Mouse (Mus musculus): ENCODE data around the gene Ppp1r12c. TPM values are rescaled to one million over a fixed set of nuclear protein-coding genes. Genes with fewer than 3 reads are reported as not detected.

The Ppp1r12c gene
- polyA plus RNA-seq, 1 experiment from 2014 or later, result 72.0 TPM

- 2% methylated on average over 24 of the region's 24 CpGs for WGBS
- Histone ChIP-seq H3K27me3 (peaks cover 65% of the 10 kb centered on the region), H3K4me1 (peaks cover 8% of the 10 kb centered on the region; the same call in 1 of the 2 replicates), H3K36me3 (no peaks in the 10 kb centered on the region), H3K4me3 (peak overlapping the region; percentile 37), H3K4me2 (replicated peaks) (peak overlapping the region; percentile 69), H3K27ac (no peak overlapping the region), H3K9me3 (replicated peaks) (0 out of 2 replicates have a peak, but pooled peaks cover 3% of the 10 kb centered on the region), H3K9ac (peak overlapping the region; percentile 37)
- peak; percentile 82 for ATAC-seq (ENCODE audit: low FRiP score)
Measured at GRCm38 (mm10) chr7:4471179-4471555, 30.3 kb downstream of the Ppp1r12c start.

GRCm38 (mm10) chr7:4470275-4471178 lies 31.0 kb downstream of the Ppp1r12c start:
- 2% methylated on average over 35 of the region's 35 CpGs for WGBS
- no peak overlapping the region for H3K27ac ChIP-seq
- peak overlapping the region; percentile 37 for H3K4me3 ChIP-seq
- peak overlapping the region; percentile 69 for H3K4me2 ChIP-seq (replicated peaks)
- H3K4me1 ChIP-seq, result peaks cover 8% of the 10 kb centered on the region; the same call in 1 of the 2 replicates
- ATAC-seq (ENCODE audit: low FRiP score), result peak; percentile 44
- peaks cover 59% of the 10 kb centered on the region for H3K27me3 ChIP-seq
- H3K36me3 ChIP-seq, result no peaks in the 10 kb centered on the region
- H3K9ac ChIP-seq, result peak overlapping the region; percentile 37
- H3K9me3 ChIP-seq (replicated peaks), result 0 out of 2 replicates have a peak, but pooled peaks cover 3% of the 10 kb centered on the region

- Histone ChIP-seq H3K4me1 (peaks cover 8% of the 10 kb centered on the region; the same call in 1 of the 2 replicates), H3K27ac (no peak overlapping the region), H3K4me2 (replicated peaks) (no peak overlapping the region), H3K9ac (no peak overlapping the region), H3K9me3 (replicated peaks) (0 out of 2 replicates have a peak, but pooled peaks cover 3% of the 10 kb centered on the region), H3K4me3 (no peak overlapping the region), H3K36me3 (no peaks in the 10 kb centered on the region), H3K27me3 (peaks cover 32% of the 10 kb centered on the region)
- no peak for ATAC-seq (ENCODE audit: low FRiP score)
- WGBS, result 73% methylated on average over 3 of the region's 3 CpGs
Measured at GRCm38 (mm10) chr7:4467801-4468200, 33.7 kb downstream of the Ppp1r12c start.

- ATAC-seq (ENCODE audit: low FRiP score), result no peak
- Histone ChIP-seq H3K9me3 (replicated peaks) (0 out of 2 replicates have a peak, but pooled peaks cover 3% of the 10 kb centered on the region), H3K4me2 (replicated peaks) (no peak overlapping the region), H3K4me1 (no peaks in the 10 kb centered on the region), H3K9ac (peak overlapping the region; percentile 8; the same call in 1 of the 2 replicates), H3K27me3 (peaks cover 8% of the 10 kb centered on the region; the same call in 1 of the 2 replicates), H3K4me3 (no peak overlapping the region), H3K36me3 (no peaks in the 10 kb centered on the region), H3K27ac (no peak overlapping the region)
- WGBS, result 11% methylated on average over 12 of the region's 12 CpGs
Measured at GRCm38 (mm10) chr7:4464194-4464824, 37.2 kb downstream of the Ppp1r12c start.

- no peak within 1 kb of the TSS for H3K27ac ChIP-seq
- H3K36me3 ChIP-seq, result no peaks in the 10 kb centered on the region
- no peaks in the 10 kb centered on the region for H3K9me3 ChIP-seq (replicated peaks)
- H3K4me3 ChIP-seq, result peak within 1 kb of the TSS; percentile 15; the same call in 1 of the 2 replicates
- 76% methylated on average over 14 of the region's 16 CpGs for WGBS
- ATAC-seq (ENCODE audit: low FRiP score), result peak; percentile 50
- H3K4me1 ChIP-seq, result no peaks in the 10 kb centered on the region
- no peak within 1 kb of the TSS for H3K9ac ChIP-seq
- peak within 1 kb of the TSS; percentile 42 for H3K4me2 ChIP-seq (replicated peaks)
- no peaks in the 10 kb centered on the region for H3K27me3 ChIP-seq
Measured at GRCm38 (mm10) chr7:4460576-4461434, 40.7 kb downstream of the Ppp1r12c start, which contains the start of gene Eps8l1. Eps8l1 (plus strand) TSS chr7:4460674.

- no peaks in the 10 kb centered on the region for H3K36me3 ChIP-seq
- no peak overlapping the region for H3K27ac ChIP-seq
- ATAC-seq (ENCODE audit: low FRiP score), result no peak
- no peak overlapping the region for H3K9ac ChIP-seq
- H3K4me2 ChIP-seq (replicated peaks), result no peak overlapping the region
- 30% methylated on average over 4 of the region's 4 CpGs for WGBS
- H3K9me3 ChIP-seq (replicated peaks), result no peaks in the 10 kb centered on the region
- H3K4me3 ChIP-seq, result no peak overlapping the region
- H3K4me1 ChIP-seq, result no peaks in the 10 kb centered on the region
- no peaks in the 10 kb centered on the region; the same call in 1 of the 2 replicates for H3K27me3 ChIP-seq
Measured at GRCm38 (mm10) chr7:4452644-4453043, 48.8 kb downstream of the Ppp1r12c start.

- no peaks in the 10 kb centered on the region; the same call in 1 of the 2 replicates for H3K27me3 ChIP-seq
- peaks cover 7% of the 10 kb centered on the region for H3K4me1 ChIP-seq
- H3K36me3 ChIP-seq, result no peaks in the 10 kb centered on the region
- H3K27ac ChIP-seq, result no peak overlapping the region
- H3K4me2 ChIP-seq (replicated peaks), result no peak overlapping the region
- no peak overlapping the region for H3K9ac ChIP-seq
- no peaks in the 10 kb centered on the region for H3K9me3 ChIP-seq (replicated peaks)
- H3K4me3 ChIP-seq, result no peak overlapping the region
- WGBS, result 12% methylated on average over 2 of the region's 2 CpGs
- no peak for ATAC-seq (ENCODE audit: low FRiP score)
Measured at GRCm38 (mm10) chr7:4449211-4449610, 52.3 kb downstream of the Ppp1r12c start.

- Histone ChIP-seq H3K36me3 (peaks cover 2% of the 10 kb centered on the region), H3K4me2 (replicated peaks) (no peak overlapping the region)
- WGBS, result 90% methylated on average over 3 of the region's 3 CpGs
Measured at GRCm38 (mm10) chr7:4448439-4448838, 53.0 kb downstream of the Ppp1r12c start.

GRCm38 (mm10) chr7:4447138-4447537 lies 54.3 kb downstream of the Ppp1r12c start:
- Histone ChIP-seq H3K4me3 (no peak overlapping the region), H3K27ac (no peak overlapping the region), H3K27me3 (no peaks in the 10 kb centered on the region; the same call in 1 of the 2 replicates), H3K36me3 (peaks cover 15% of the 10 kb centered on the region), H3K4me2 (replicated peaks) (no peak overlapping the region), H3K9ac (no peak overlapping the region), H3K4me1 (peaks cover 7% of the 10 kb centered on the region), H3K9me3 (replicated peaks) (no peaks in the 10 kb centered on the region)
- WGBS, result 0% methylated on average over 1 of the region's 1 CpGs
- no peak for ATAC-seq (ENCODE audit: low FRiP score)

More at GRCm38 (mm10) chr7:4448439-4448838, 53.0 kb downstream of the Ppp1r12c start:
- H3K9ac ChIP-seq, result no peak overlapping the region
- H3K4me1 ChIP-seq, result peaks cover 7% of the 10 kb centered on the region
- H3K9me3 ChIP-seq (replicated peaks), result no peaks in the 10 kb centered on the region
- H3K27me3 ChIP-seq, result no peaks in the 10 kb centered on the region; the same call in 1 of the 2 replicates
- ATAC-seq (ENCODE audit: low FRiP score), result no peak
- no peak overlapping the region for H3K4me3 ChIP-seq
- H3K27ac ChIP-seq, result no peak overlapping the region

- peak within 1 kb of the TSS; percentile 75 for H3K4me3 ChIP-seq
- peak; percentile 92 for ATAC-seq (ENCODE audit: low FRiP score)
- H3K27ac ChIP-seq, result peak within 1 kb of the TSS; percentile 78
- H3K9me3 ChIP-seq (replicated peaks), result no peaks in the 10 kb centered on the region
- peaks cover 33% of the 10 kb centered on the region for H3K36me3 ChIP-seq
- under 1% methylated on average over 35 of the region's 35 CpGs for WGBS
- H3K4me2 ChIP-seq (replicated peaks), result peak within 1 kb of the TSS; percentile 75
- peak within 1 kb of the TSS; percentile 80 for H3K9ac ChIP-seq
- H3K4me1 ChIP-seq, result peaks cover 7% of the 10 kb centered on the region
- H3K27me3 ChIP-seq, result no peaks in the 10 kb centered on the region; the same call in 1 of the 2 replicates
Measured at GRCm38 (mm10) chr7:4445216-4445791, 56.2 kb downstream of the Ppp1r12c start, which contains the start of gene Rdh13. Rdh13 (minus strand) TSS chr7:4445649.

GRCm38 (mm10) chr7:4440549-4440948 lies 60.9 kb downstream of the Ppp1r12c start:
- H3K4me3 ChIP-seq, result no peak overlapping the region
- no peaks in the 10 kb centered on the region for H3K27me3 ChIP-seq
- 95% methylated on average over 10 of the region's 10 CpGs for WGBS
- peaks cover 7% of the 10 kb centered on the region for H3K4me1 ChIP-seq
- H3K27ac ChIP-seq, result no peak overlapping the region
- H3K9me3 ChIP-seq (replicated peaks), result no peaks in the 10 kb centered on the region
- H3K9ac ChIP-seq, result no peak overlapping the region
- no peak overlapping the region for H3K4me2 ChIP-seq (replicated peaks)
- no peak for ATAC-seq (ENCODE audit: low FRiP score)
- H3K36me3 ChIP-seq, result peaks cover 68% of the 10 kb centered on the region
